Mouse (Mus musculus): ENCODE measurements at regions not wholly inside any gene's neighbourhood (a gene's known extent, or its start where the extent isn't known, plus 50 kb on each side); places are given as distances from the start of the nearest gene placed in this dataset.

- in situ Hi-C loops (cut with MboI, MseI): no loop called here
These were observed 178.3 kb upstream of the Fam19a5 start for GRCm38 (mm10) chr15:87365712-87366361.

GRCm38 (mm10) chr15:87367381-87367780 is 176.7 kb upstream of the Fam19a5 start:
- in situ Hi-C loops (cut with MboI, MseI): no loop called here

GRCm38 (mm10) chr15:87369381-87369780 is 174.7 kb upstream of the Fam19a5 start:
- in situ Hi-C loops (cut with MboI, MseI): no loop called here

GRCm38 (mm10) chr15:87369836-87370235 is 174.3 kb upstream of the Fam19a5 start:
- in situ Hi-C loops (cut with MboI, MseI): no loop called here

- in situ Hi-C loops (cut with MboI, MseI): no loop called here
These were observed 173.3 kb upstream of the Fam19a5 start for GRCm38 (mm10) chr15:87370761-87371160.

- in situ Hi-C loops (cut with MboI, MseI): no loop called here
These were observed 169.4 kb upstream of the Fam19a5 start for GRCm38 (mm10) chr15:87374670-87375069.

- in situ Hi-C loops (cut with MboI, MseI): no loop called here
These were observed 168.4 kb upstream of the Fam19a5 start for GRCm38 (mm10) chr15:87375596-87376194.

GRCm38 (mm10) chr15:87383551-87384265 is 160.4 kb upstream of the Fam19a5 start:
- in situ Hi-C loops (cut with MboI, MseI): no loop called here

- in situ Hi-C loops (cut with MboI, MseI): no loop called here
These were observed 159.6 kb upstream of the Fam19a5 start for GRCm38 (mm10) chr15:87384279-87385066.

GRCm38 (mm10) chr15:87386513-87386983 is 157.6 kb upstream of the Fam19a5 start:
- in situ Hi-C loops (cut with MboI, MseI): no loop called here

GRCm38 (mm10) chr15:87391395-87391794 is 152.7 kb upstream of the Fam19a5 start:
- in situ Hi-C loops (cut with MboI, MseI): no loop called here

GRCm38 (mm10) chr15:87398396-87398795 is 145.7 kb upstream of the Fam19a5 start:
- in situ Hi-C loops (cut with MboI, MseI): no loop called here

GRCm38 (mm10) chr15:87405689-87406088 is 138.4 kb upstream of the Fam19a5 start:
- in situ Hi-C loops (cut with MboI, MseI): no loop called here

- in situ Hi-C loops (cut with MboI, MseI): no loop called here
These were observed 132.1 kb upstream of the Fam19a5 start for GRCm38 (mm10) chr15:87411978-87412377.

GRCm38 (mm10) chr15:87415996-87416395 is 128.1 kb upstream of the Fam19a5 start:
- in situ Hi-C loops (cut with MboI, MseI): no loop called here

- in situ Hi-C loops (cut with MboI, MseI): no loop called here
These were observed 122.4 kb upstream of the Fam19a5 start for GRCm38 (mm10) chr15:87421743-87422142.

- in situ Hi-C loops (cut with MboI, MseI): no loop called here
These were observed 110.8 kb upstream of the Fam19a5 start for GRCm38 (mm10) chr15:87433306-87433705.

GRCm38 (mm10) chr15:87433901-87434300 is 110.2 kb upstream of the Fam19a5 start:
- in situ Hi-C loops (cut with MboI, MseI): no loop called here

GRCm38 (mm10) chr15:87435566-87435965 is 108.5 kb upstream of the Fam19a5 start:
- in situ Hi-C loops (cut with MboI, MseI): no loop called here

GRCm38 (mm10) chr15:87437611-87438010 is 106.5 kb upstream of the Fam19a5 start:
- in situ Hi-C loops (cut with MboI, MseI): no loop called here

- in situ Hi-C loops (cut with MboI, MseI): no loop called here
These were observed 85.2 kb upstream of the Fam19a5 start for GRCm38 (mm10) chr15:87458932-87459331.

GRCm38 (mm10) chr15:87476247-87476646 is 67.9 kb upstream of the Fam19a5 start:
- in situ Hi-C loops (cut with MboI, MseI): no loop called here
